Mouse (Mus musculus): ENCODE results near the gene Pgrmc1.

DNA sequence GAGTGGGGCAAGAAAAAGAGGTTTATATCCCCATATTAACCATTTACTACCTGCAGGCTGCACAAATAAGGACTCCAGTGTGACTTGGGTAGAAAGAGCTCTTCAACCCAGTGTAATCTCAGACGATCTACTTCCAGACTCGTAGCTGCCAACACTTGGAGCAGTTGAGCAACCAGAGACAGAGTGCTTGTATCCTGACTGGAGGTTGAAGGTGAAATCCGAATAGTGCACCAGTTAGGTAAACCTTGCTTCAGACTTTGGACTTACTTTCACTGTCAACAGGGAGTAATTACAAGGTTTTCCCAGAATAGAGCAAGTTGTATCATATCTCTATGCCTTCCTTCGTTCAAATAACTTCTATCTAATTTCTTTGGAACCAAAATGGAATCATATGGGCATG lies 6.5 kb upstream of the Pgrmc1 start:
- no peak for TF ChIP-seq POLR2A (IDR thresholded peaks at IDR 0.05; ENCODE audit: borderline replicate concordance, extremely low read depth, insufficient read depth, insufficient read length, poor library complexity, severe bottlenecking)
- no peak for TF ChIP-seq CTCF (IDR thresholded peaks at IDR 0.05; ENCODE audit: borderline replicate concordance, extremely low read depth, insufficient read depth, insufficient read length)

All from brain, embryonic 14.5 days (tissue).